13 mouse cellular contexts compared by ENCODE assay signal in the genomic region with DNA sequence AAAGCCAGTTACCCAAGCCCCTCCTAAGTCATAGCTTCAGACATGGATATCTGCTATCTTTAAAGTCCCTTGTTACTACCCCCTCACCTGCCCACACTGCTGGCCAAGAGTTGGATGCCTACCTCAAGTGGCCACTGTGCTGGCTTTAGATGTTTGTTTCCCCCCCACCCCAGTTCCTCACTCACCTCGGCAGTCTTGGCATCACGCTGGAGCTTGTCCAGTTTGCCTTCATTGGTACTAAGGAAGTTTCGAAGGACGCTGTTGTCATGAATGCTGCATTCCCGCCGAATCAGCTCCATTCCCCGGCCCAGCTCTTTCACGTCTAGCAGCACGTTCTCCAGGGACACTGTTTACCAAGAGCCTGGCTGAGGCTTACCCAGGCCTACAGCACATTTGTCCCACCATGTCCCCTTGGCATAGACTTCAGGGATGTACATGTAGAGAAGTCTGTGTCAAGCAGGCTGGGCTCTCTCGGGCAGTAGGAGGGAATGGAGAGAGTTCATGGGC. TPM values are rescaled to one million over a fixed set of nuclear protein-coding genes. Genes with fewer than 3 reads are reported as not detected.
A peak's percentile ranks its signal among the peaks of the same experiment; 100 is the strongest.
DNase-seq lines count a peak whose midpoint lies in the region; ATAC-seq and TF ChIP-seq lines count a peak whose summit lies in the region.
"Had no signal": no experiment of that assay in that cellular context is flagged by ENCODE, and none has a peak within 500 bp of the region (broad histone marks: within the 10 kb centered on the region; RNA-seq: fewer than 3 reads in every experiment).

No protein-coding gene starts in this region.

- H3K4me1 ChIP-seq in heart, adult 2 months (ENCODE audit: control insufficient read depth, insufficient read depth, low read length): peaks cover 48% of the 10 kb centered on the region
- H3K4me1 ChIP-seq in kidney, embryonic 16.5 days (ENCODE audit: insufficient read depth, low read length): peaks cover 26% of the 10 kb centered on the region
- peaks cover 3% of the 10 kb centered on the region; the same call in 1 of the 2 replicates for H3K4me1 ChIP-seq in cortical plate, adult 2 months (ENCODE audit: control insufficient read depth, insufficient read depth, low read length)
- 0 out of 2 replicates have a peak, but pooled peaks cover 3% of the 10 kb centered on the region for H3K4me1 ChIP-seq in limb, embryonic 12.5 days (replicated peaks)

- peak overlapping the region; percentile 86 for H3K27ac ChIP-seq in heart, adult 2 months
- peak overlapping the region; percentile 70 for H3K27ac ChIP-seq in kidney, embryonic 16.5 days (ENCODE audit: low read length)
- H3K27ac ChIP-seq in cortical plate, adult 2 months (ENCODE audit: insufficient read depth, low read length): peak overlapping the region; percentile 56
- H3K27ac ChIP-seq in limb, embryonic 12.5 days: peak overlapping the region; percentile 31; the same call in 1 of the 2 replicates

- 40% methylated on average over 10 of the region's 10 CpGs for whole genome bisulfite sequencing in heart, adult 2 months
- 65% methylated on average over 10 of the region's 10 CpGs for WGBS in kidney, embryonic 16.5 days
- 87% methylated on average over 10 of the region's 10 CpGs for WGBS in limb, embryonic 12.5 days

- no peaks in the 10 kb centered on the region for H3K79me2 ChIP-seq in heart, adult 2 months (replicated peaks; ENCODE audit: control insufficient read depth, insufficient read depth, low read length)

- peaks cover 23% of the 10 kb centered on the region for H3K36me3 ChIP-seq in heart, adult 2 months (ENCODE audit: control insufficient read depth, insufficient read depth, low read length)
- peaks cover 73% of the 10 kb centered on the region for H3K36me3 ChIP-seq in kidney, embryonic 16.5 days (ENCODE audit: insufficient read depth, low read length)
- peaks cover 99% of the 10 kb centered on the region for H3K36me3 ChIP-seq in limb, embryonic 12.5 days

- no peak for ATAC-seq in kidney, embryonic 16.5 days (ENCODE audit: low FRiP score, low TSS enrichment)
- ATAC-seq in limb, embryonic 12.5 days (ENCODE audit: insufficient number of reproducible peaks, insufficient read depth, low FRiP score, low TSS enrichment, low read depth): no peak
- no peak for ATAC-seq in erythroid progenitor cell, adult 5-6 weeks (replicated peaks; ENCODE audit: low FRiP score, poor library complexity, severe bottlenecking)
- ATAC-seq: Patski had no signal

- no peaks in the 10 kb centered on the region for H3K27me3 ChIP-seq in heart, adult 2 months (ENCODE audit: control insufficient read depth, insufficient read depth, low read length)
- H3K27me3 ChIP-seq in kidney, embryonic 16.5 days (ENCODE audit: insufficient read depth, low read length): no peaks in the 10 kb centered on the region
- no peaks in the 10 kb centered on the region for H3K27me3 ChIP-seq in limb, embryonic 12.5 days
- H3K27me3 ChIP-seq: Patski had no signal

- TF ChIP-seq EP300 in heart, adult 2 months (IDR thresholded peaks at IDR 0.05; ENCODE audit: insufficient read depth, low read depth, low read length): no peak

- no peaks in the 10 kb centered on the region for H3K9me3 ChIP-seq in kidney, embryonic 16.5 days (ENCODE audit: low read length)
- H3K9me3 ChIP-seq in limb, embryonic 12.5 days: no peaks in the 10 kb centered on the region

- DNase-seq in heart, adult 2 months: no peak
- DNase-seq in heart, postnatal 36 days: no peak
- no peak for DNase-seq in kidney, adult 8-10 months
- no peak for DNase-seq in left cerebral cortex, adult 18-20 months (ENCODE audit: low spot score in 2 of 2)
- DNase-seq: adrenal gland, postnatal 10 days; gastrocnemius, postnatal 36 days; right cerebral cortex, adult 18-20 months had no signal

- intact Hi-C loops in heart, adult 2 months (cut with DNase I): no loop called here
- intact Hi-C loops in heart, postnatal 36 days (cut with DNase I): loop anchor here (5.0 kb wide), 1 partner anchor 137 kb away; a partner anchor contains a TSS

- TF ChIP-seq POLR2A in heart, adult 2 months (IDR thresholded peaks at IDR 0.05; ENCODE audit: insufficient read depth, low read depth, low read length): no peak
- no peak for TF ChIP-seq POLR2A in cortical plate, adult 2 months (IDR thresholded peaks at IDR 0.05; ENCODE audit: extremely low read depth, insufficient read depth, low read length)

- no peak overlapping the region for H3K4me3 ChIP-seq in heart, adult 2 months
- no peak overlapping the region for H3K4me3 ChIP-seq in kidney, embryonic 16.5 days (ENCODE audit: low read length)
- H3K4me3 ChIP-seq in cortical plate, adult 2 months (ENCODE audit: insufficient read depth, low read length): no peak overlapping the region
- H3K4me3 ChIP-seq in limb, embryonic 12.5 days (replicated peaks): no peak overlapping the region
- H3K4me3 ChIP-seq: myocyte had no signal

- no peak overlapping the region for H3K4me2 ChIP-seq in kidney, embryonic 16.5 days (replicated peaks; ENCODE audit: low read depth, low read length)
- no peak overlapping the region for H3K4me2 ChIP-seq in limb, embryonic 12.5 days

- no peak for TF ChIP-seq CTCF in heart, adult 2 months (IDR thresholded peaks at IDR 0.05)
- TF ChIP-seq CTCF in cortical plate, adult 2 months (IDR thresholded peaks at IDR 0.05; ENCODE audit: extremely low read depth, insufficient read depth, low read length): no peak

- no peak overlapping the region for H3K9ac ChIP-seq in heart, adult 2 months (ENCODE audit: low read depth, low read length)
- no peak overlapping the region for H3K9ac ChIP-seq in kidney, embryonic 16.5 days (replicated peaks; ENCODE audit: low read length)
- H3K9ac ChIP-seq in limb, embryonic 12.5 days (replicated peaks): no peak overlapping the region

RNA-seq across cellular contexts. Expression of a gene that starts 24.5 kb away (rescaled TPM):
- total RNA-seq in heart, adult 2 months (2021): not detected
- polyA plus RNA-seq in heart, adult 2 months (2012; rRNA removed): 0.20 TPM in 1 of 2 replicates, not detected in the other
- not detected for total RNA-seq in heart, postnatal 36 days (2021)
- polyA plus RNA-seq in kidney, embryonic 16.5 days (2015; fragmentation: Nextera tagmentation; extraction: Ambion mirVana): 0.21 and 0.30 TPM in 2 replicates
- polyA plus RNA-seq in cortical plate, adult 2 months (2012; rRNA removed): 0.69 and 1.1 TPM in 2 replicates
- not detected in 2 replicates for polyA plus RNA-seq in limb, embryonic 12.5 days (2016; fragmentation: Nextera tagmentation; extraction: Ambion mirVana)
- total RNA-seq in erythroid progenitor cell, adult 5-6 weeks (2015; ENCODE audit: low replicate concordance): not detected in 2 replicates
- not detected in 2 replicates for total RNA-seq in erythroid progenitor cell, adult 5-6 weeks (2017; ENCODE audit: low replicate concordance)
- 1 to 10 TPM; 1.5 to 1.8 TPM for total RNA-seq in left cerebral cortex, adult 18-20 months (2021)
- total RNA-seq: gastrocnemius, postnatal 36 days had no signal

RNA-seq across cellular contexts. Expression of a gene that starts 25.3 kb away (rescaled TPM):
- 10 to 100 TPM; 18.9 to 23.4 TPM for total RNA-seq in heart, adult 2 months (2021)
- 39.5 and 39.7 TPM in 2 replicates for polyA plus RNA-seq in heart, adult 2 months (2012; rRNA removed)
- total RNA-seq in heart, postnatal 36 days (2021): 10 to 100 TPM; 20.4 to 24.3 TPM
- 62.2 and 67.5 TPM in 2 replicates for polyA plus RNA-seq in kidney, embryonic 16.5 days (2015; fragmentation: Nextera tagmentation; extraction: Ambion mirVana)
- 156 and 168 TPM in 2 replicates for polyA plus RNA-seq in cortical plate, adult 2 months (2012; rRNA removed)
- polyA plus RNA-seq in limb, embryonic 12.5 days (2016; fragmentation: Nextera tagmentation; extraction: Ambion mirVana): 74.6 TPM in 2 replicates
- total RNA-seq in erythroid progenitor cell, adult 5-6 weeks (2015; ENCODE audit: low replicate concordance): 4.0 TPM in 1 of 2 replicates, not detected in the other
- total RNA-seq in erythroid progenitor cell, adult 5-6 weeks (2017; ENCODE audit: low replicate concordance): 1.0 TPM in 1 of 2 replicates, not detected in the other
- 100 to 1,000 TPM in 1 of 2 experiments, 10 to 100 TPM in 1; 93.7 to 100 TPM for total RNA-seq in left cerebral cortex, adult 18-20 months (2021)

RNA-seq across cellular contexts. Expression of a gene that starts 50.1 kb away (rescaled TPM):
- total RNA-seq in heart, adult 2 months (2021): 10 to 100 TPM; 14.6 to 18.1 TPM
- polyA plus RNA-seq in heart, adult 2 months (2012; rRNA removed): 18.6 and 29.3 TPM in 2 replicates
- 10 to 100 TPM; 19.0 to 22.3 TPM for total RNA-seq in heart, postnatal 36 days (2021)
- 27.1 and 29.8 TPM in 2 replicates for polyA plus RNA-seq in kidney, embryonic 16.5 days (2015; fragmentation: Nextera tagmentation; extraction: Ambion mirVana)
- 13.7 and 15.4 TPM in 2 replicates for polyA plus RNA-seq in cortical plate, adult 2 months (2012; rRNA removed)
- 33.6 and 40.6 TPM in 2 replicates for polyA plus RNA-seq in limb, embryonic 12.5 days (2016; fragmentation: Nextera tagmentation; extraction: Ambion mirVana)
- total RNA-seq in erythroid progenitor cell, adult 5-6 weeks (2015; ENCODE audit: low replicate concordance): 3.6 and 5.0 TPM in 2 replicates
- 1.5 and 2.7 TPM in 2 replicates for total RNA-seq in erythroid progenitor cell, adult 5-6 weeks (2017; ENCODE audit: low replicate concordance)
- total RNA-seq in left cerebral cortex, adult 18-20 months (2021): 1 to 10 TPM; 8.5 to 9.6 TPM

Comparison
In these comparisons a context has a peak if more than half of its experiments do, and no peak if none do; other contexts are left out.
1. H3K27ac ChIP-seq: peak in every context shown above with its lines; median percentile 86 in heart, adult 2 months; 70 in kidney, embryonic 16.5 days; 56 in cortical plate, adult 2 months; 31 in limb, embryonic 12.5 days.
2. RNA of a gene that starts 25.3 kb away (total RNA-seq): 93.7 to 100 TPM in left cerebral cortex, adult 18-20 months, 20.4 to 24.3 TPM in heart, postnatal 36 days and 18.9 to 23.4 TPM in heart, adult 2 months; 1.0 to 4.0 TPM in erythroid progenitor cell, adult 5-6 weeks; every median in the first group is over 4 times any median in the second.